Mouse (Mus musculus): ENCODE data around the gene Gm10409.
"Not testable (repeated sequence)": the region's sequence is repeated elsewhere in the genome, so short reads cannot be mapped to it uniquely, and the experiment has no call there.

Gm10409 gene

DNA sequence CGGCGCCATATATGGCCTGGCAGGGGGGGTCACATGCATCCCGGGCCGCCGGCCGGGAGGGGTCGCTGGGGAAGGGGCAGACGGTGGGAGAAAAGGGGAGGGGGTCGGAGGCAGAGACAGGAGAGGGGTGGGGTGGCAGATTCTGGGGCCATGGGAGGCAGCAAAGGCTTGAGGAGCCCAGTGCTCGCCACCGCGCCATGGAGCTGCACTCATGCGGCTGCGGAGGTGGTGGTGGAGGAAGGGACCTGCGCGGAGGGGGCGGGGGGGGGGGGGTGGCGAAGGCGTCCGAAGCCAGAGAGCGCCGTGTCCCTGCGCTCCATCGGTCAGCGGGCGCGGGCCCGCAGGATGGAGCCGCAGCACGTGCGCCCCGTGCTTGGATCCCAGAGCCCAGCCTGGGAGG is at the start of gene Gm10409:
TSS of gene Gm10409 (plus strand) at position 301 of the 400 bp plus-strand sequence.
- not testable (repeated sequence) for DNase-seq (ENCODE audit: low read depth)

DNA sequence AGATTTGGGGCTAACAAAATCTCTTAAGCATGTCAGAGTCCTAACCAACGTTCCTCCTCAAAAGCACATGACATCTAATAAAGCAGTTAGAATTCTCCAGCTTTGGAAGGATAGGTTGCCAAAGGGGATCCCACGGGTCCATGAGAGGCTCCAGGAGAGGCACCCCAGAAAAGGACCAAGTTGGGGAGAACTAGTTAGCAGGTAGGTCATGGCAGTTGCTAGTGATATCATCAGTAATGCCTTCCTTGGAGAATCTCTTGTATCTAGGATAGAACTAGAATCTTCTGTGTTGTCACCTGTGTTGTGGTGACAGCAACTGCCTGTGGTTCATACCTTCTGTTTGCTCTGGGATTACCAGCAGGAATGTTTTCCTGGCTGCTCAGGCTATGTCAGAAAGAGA is 17.6 kb upstream of the Gm10409 start, which contains the start of gene Gm10413:
TSS of gene Gm10413 (plus strand) at position 301 of the 400 bp plus-strand sequence.
- not testable (repeated sequence) for DNase-seq (ENCODE audit: low read depth)

DNA sequence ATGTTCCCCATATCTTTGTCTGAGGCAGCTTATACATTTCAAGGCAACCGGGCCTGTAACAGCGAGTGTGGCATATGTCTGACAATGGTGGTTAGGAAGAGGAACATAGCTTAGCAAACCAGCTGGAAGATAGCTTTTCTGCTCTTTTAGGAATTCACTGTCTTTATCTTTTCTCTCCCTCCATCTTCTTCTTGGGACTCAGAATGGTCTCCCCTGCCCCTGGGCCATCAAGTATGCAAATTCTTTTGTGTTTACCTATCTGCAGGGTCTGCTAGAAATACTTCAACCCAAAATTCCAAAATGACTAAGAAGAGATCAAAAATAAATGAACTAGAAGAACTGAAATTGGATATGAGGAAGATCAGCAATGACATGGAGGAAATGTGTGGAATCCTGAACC is 15.4 kb downstream of the Gm10409 start, which contains the start of gene Gm3005:
TSS of gene Gm3005 (plus strand) at position 301 of the 400 bp plus-strand sequence.
- DNase-seq (ENCODE audit: low read depth), result not testable (repeated sequence)

DNA sequence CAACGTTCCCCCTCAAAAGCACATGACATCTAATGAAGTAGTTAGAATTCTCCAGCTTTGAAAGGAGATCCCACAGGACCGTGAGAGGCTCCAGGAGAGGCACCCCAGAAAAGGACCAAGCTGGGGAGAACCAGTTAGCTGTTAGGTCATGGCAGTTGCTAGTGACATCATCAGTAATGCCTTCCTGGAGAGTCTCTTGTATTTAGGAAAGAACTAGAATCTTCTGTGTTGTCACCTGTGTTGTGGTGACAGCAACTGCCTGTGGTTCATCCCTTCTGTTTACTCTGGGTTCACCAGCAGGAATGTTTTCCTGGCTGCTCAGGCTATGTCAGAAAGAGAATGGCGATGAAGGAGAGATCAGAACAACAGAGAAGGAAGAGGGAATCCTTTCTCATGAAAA is 36.7 kb downstream of the Gm10409 start, which contains the start of gene Gm10408:
TSS of gene Gm10408 (plus strand) at position 301 of the 400 bp plus-strand sequence.
- not testable (repeated sequence) for DNase-seq (ENCODE audit: low read depth)

Data from naive thymus-derived CD4-positive, alpha-beta T cell, adult 2 months (primary cell).